Mouse (Mus musculus) lung, embryonic 16.5 days (tissue): ENCODE measurements around the gene Nup153. TPM values are rescaled to one million over a fixed set of nuclear protein-coding genes. Genes with fewer than 3 reads are reported as not detected.
A peak's percentile ranks its signal among the peaks of the same experiment; 100 is the strongest.

ENCODE experiments used
- ATAC-seq: fragments of 200-750 bp; cut with Nextera tagmentation; 2 replicates; pipeline ENCODE4 v1.8.0; 2017; ENCODE audit warnings: low read depth, mild to moderate bottlenecking, moderate library complexity
- H3K27ac ChIP-seq: fragments of 300-500 bp; sonication (generic); 2 replicates; pipeline ENCODE4 v1.5.1; 2014; ENCODE audit warnings: mild to moderate bottlenecking, control low read depth, low read length
- H3K27me3 ChIP-seq: fragments of 300-500 bp; sonication (generic); 2 replicates; pipeline ENCODE4 v1.6.1; 2014; ENCODE audit warnings: low read depth, low read length, mixed read lengths; ENCODE audit not compliant: control insufficient read depth, insufficient read depth
- H3K36me3 ChIP-seq: fragments of 300-500 bp; sonication (generic); 2 replicates; pipeline ENCODE4 v1.6.1; 2014; ENCODE audit warnings: low read length; ENCODE audit not compliant: control insufficient read depth, insufficient read depth
- H3K4me1 ChIP-seq: fragments of 300-500 bp; sonication (generic); replicated peaks from 2 replicates; pipeline ENCODE4 v1.6.1; 2014; ENCODE audit warnings: low read length, mixed read lengths; ENCODE audit not compliant: control insufficient read depth, insufficient read depth
- H3K4me2 ChIP-seq: fragments of 300-500 bp; sonication (generic); 2 replicates; pipeline ENCODE4 v1.6.1; 2014; ENCODE audit warnings: low read depth, low read length, control low read depth
- H3K4me3 ChIP-seq: fragments of 300-500 bp; sonication (generic); 2 replicates; pipeline ENCODE4 v1.5.1; 2014; ENCODE audit warnings: mild to moderate bottlenecking, low read length, control low read depth
- H3K9ac ChIP-seq: fragments of 300-500 bp; sonication (generic); 2 replicates; pipeline ENCODE4 v1.6.1; 2014; ENCODE audit warnings: low read length, control low read depth
- H3K9me3 ChIP-seq: fragments of 300-500 bp; sonication (generic); 2 replicates; pipeline ENCODE4 v1.6.1; 2016; ENCODE audit warnings: low read length; ENCODE audit not compliant: control insufficient read depth
- WGBS: fragments of 180-500 bp; shearing (Covaris S2); extraction: QIAGEN DNeasy Blood & Tissue Kit; methylation state at CpG from one replicate; pipeline ENCODE4 v1.1.7; 2014; 5-methylcytosine and 5-hydroxymethylcytosine counted together
- polyA plus RNA-seq: library from polyadenylated mRNA; unstranded; fragments of >200 nt; fragmentation: Nextera tagmentation; extraction: Ambion mirVana; gene quantifications from 2 replicates; pipeline ENCODE4 v1.2.1, GENCODE M21; 2015

Nup153 gene
- polyA plus RNA-seq, 1 experiment from 2014 or later: 20.6 TPM

DNA sequence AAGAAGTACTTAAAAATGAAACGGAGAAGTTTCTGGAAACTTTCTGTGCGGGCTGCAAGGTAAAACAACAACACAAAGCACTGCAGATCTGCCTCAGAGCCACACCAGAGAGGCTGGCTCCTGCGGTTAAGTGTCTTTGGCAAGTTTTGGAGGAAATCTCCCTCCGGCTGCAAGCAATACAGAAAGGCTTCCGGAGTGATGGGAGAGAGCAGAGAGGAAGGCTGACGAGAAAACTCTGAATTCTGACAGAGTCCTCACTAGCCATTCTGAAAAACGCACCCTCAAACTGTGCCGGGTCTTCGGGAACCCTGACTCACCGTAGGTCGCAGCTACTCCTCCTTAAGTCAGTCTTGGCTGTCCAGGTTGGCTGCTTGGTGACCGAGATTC lies 8.7 kb upstream of the Nup153 start:
- peaks cover 5% of the 10 kb centered on the region; the same call in 1 of the 2 replicates for H3K4me1 ChIP-seq
- peak overlapping the region; percentile 37 for H3K27ac ChIP-seq
- H3K9ac ChIP-seq: peak overlapping the region; percentile 62
- H3K4me2 ChIP-seq: peak overlapping the region; percentile 91
- peak; percentile 48; the same call in 1 of the 2 replicates for ATAC-seq
- no peaks in the 10 kb centered on the region for H3K9me3 ChIP-seq
- H3K4me3 ChIP-seq: peak overlapping the region; percentile 57
- no peaks in the 10 kb centered on the region for H3K27me3 ChIP-seq
- no peaks in the 10 kb centered on the region for H3K36me3 ChIP-seq
- under 1% methylated on average over 12 of the region's 12 CpGs for WGBS

DNA sequence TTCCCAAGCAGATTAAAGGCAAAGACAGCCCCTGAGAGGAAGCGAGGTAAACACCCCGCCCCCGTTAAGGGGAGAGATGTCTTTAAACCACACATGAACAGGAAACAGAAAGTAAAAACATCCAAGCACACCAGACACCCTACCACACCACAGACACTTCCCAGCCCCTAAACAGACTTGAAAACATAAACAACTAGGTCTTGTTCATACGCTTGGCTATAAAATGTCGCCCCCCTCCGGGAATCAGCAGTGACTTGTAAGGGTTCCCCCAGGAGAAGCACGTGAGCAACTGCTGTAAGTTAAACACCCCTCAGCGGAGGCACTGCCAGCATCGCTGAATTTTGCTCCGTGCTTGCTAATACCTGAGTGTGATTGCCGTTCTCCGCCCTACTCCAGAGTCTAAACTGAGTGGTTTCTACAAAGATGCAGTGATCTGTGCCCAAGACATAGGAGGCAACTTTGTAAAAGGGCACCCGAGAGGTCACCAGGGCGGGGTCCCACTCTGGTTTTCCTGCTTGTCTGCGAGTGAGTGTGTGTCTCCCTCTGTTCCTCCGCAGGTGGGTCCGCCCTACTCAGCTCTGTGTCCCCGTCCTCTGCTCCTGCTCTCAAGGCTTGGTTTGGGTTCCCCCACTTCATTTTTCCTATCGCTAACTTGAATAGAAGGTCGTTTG lies 8.2 kb upstream of the Nup153 start:
- Histone ChIP-seq H3K4me2 (peak overlapping the region; percentile 91), H3K4me3 (peak overlapping the region; percentile 57), H3K36me3 (no peaks in the 10 kb centered on the region), H3K27ac (peak overlapping the region; percentile 37), H3K9me3 (no peaks in the 10 kb centered on the region), H3K4me1 (peaks cover 5% of the 10 kb centered on the region; the same call in 1 of the 2 replicates), H3K9ac (peak overlapping the region; percentile 62), H3K27me3 (no peaks in the 10 kb centered on the region)
- peak; percentile 79 for ATAC-seq
- 1% methylated on average over 20 of the region's 20 CpGs for WGBS

- Histone ChIP-seq H3K4me1 (peaks cover 5% of the 10 kb centered on the region; the same call in 1 of the 2 replicates), H3K9me3 (no peaks in the 10 kb centered on the region), H3K27ac (peak overlapping the region; percentile 23; the same call in 1 of the 2 replicates), H3K27me3 (no peaks in the 10 kb centered on the region), H3K4me3 (peak overlapping the region; percentile 57), H3K9ac (peak overlapping the region; percentile 62), H3K36me3 (no peaks in the 10 kb centered on the region), H3K4me2 (peak overlapping the region; percentile 91)
- 27% methylated on average over 11 of the region's 11 CpGs for WGBS
- ATAC-seq: no peak
These were observed 7.6 kb upstream of the Nup153 start for GRCm38 (mm10) chr13:46735219-46735807.

GRCm38 (mm10) chr13:46729998-46730397 lies 2.3 kb upstream of the Nup153 start:
- no peak for ATAC-seq

GRCm38 (mm10) chr13:46728411-46728810 lies 671 bp upstream of the Nup153 start:
- no peaks in the 10 kb centered on the region for H3K36me3 ChIP-seq
- H3K4me1 ChIP-seq: peaks cover 16% of the 10 kb centered on the region
- ATAC-seq: 0 out of 2 replicates have a peak, but pooled peaks have one; percentile 0
- WGBS: 25% methylated on average over 5 of the region's 5 CpGs
- peak overlapping the region; percentile 57 for H3K27ac ChIP-seq
- peak overlapping the region; percentile 61 for H3K4me2 ChIP-seq
- H3K27me3 ChIP-seq: no peaks in the 10 kb centered on the region
- H3K9ac ChIP-seq: peak overlapping the region; percentile 71
- H3K9me3 ChIP-seq: no peaks in the 10 kb centered on the region
- H3K4me3 ChIP-seq: peak overlapping the region; percentile 99

More at GRCm38 (mm10) chr13:46729998-46730397, 2.3 kb upstream of the Nup153 start:
- Histone ChIP-seq H3K36me3 (no peaks in the 10 kb centered on the region), H3K4me3 (no peak overlapping the region), H3K4me1 (peaks cover 8% of the 10 kb centered on the region), H3K27me3 (no peaks in the 10 kb centered on the region), H3K9me3 (no peaks in the 10 kb centered on the region), H3K4me2 (no peak overlapping the region), H3K27ac (no peak overlapping the region), H3K9ac (no peak overlapping the region)
- 67% methylated on average over 2 of the region's 2 CpGs for WGBS

DNA sequence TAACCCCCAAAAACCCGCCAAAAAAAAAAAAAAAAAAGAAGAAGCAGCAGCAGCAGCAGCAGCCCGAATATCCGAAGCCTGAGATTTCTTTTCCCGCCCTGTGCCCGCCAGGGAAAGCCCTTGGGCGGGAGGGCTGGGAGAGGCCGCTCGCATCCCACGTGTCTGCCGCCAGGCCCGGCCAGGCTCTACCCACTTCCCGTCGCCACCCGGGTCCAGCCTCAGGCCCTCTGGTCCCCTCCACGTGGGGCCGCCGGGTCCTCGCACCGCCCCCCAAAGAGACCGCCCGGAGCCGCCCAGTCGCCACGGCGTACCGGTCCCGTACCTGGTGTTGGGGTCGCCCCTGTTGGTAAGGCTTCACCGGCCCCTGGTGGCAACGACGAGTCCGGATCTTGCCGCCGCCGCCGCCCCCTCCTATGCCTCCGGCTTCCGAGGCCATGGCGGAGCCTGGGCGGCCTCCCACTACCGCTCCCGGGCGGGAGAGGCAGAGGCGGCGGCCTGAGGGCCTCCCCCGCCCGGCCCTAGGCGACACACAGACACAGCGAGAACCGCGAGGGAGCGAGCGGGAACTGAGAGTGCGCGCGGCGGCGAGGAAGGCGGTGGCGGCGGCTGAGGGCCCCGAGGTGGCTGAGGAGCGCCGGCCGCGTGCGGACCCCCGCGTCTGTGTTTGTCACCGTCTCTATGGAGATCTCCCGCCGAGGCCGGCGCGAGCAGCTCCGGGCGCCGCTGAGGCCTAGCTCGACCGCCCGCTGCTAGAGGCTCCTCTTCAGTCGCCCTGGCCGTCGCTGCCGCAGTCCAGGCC lies 503 bp downstream of the Nup153 start:
- H3K4me1 ChIP-seq: peaks cover 16% of the 10 kb centered on the region
- peak overlapping the region; percentile 94 for H3K9ac ChIP-seq
- WGBS: 0% methylated on average over 65 of the region's 85 CpGs
- ATAC-seq: peak; percentile 81
- H3K36me3 ChIP-seq: no peaks in the 10 kb centered on the region
- H3K4me2 ChIP-seq: peak overlapping the region; percentile 80
- peak overlapping the region; percentile 97 for H3K27ac ChIP-seq
- no peaks in the 10 kb centered on the region for H3K9me3 ChIP-seq
- no peaks in the 10 kb centered on the region for H3K27me3 ChIP-seq
- H3K4me3 ChIP-seq: peak overlapping the region; percentile 99

GRCm38 (mm10) chr13:46726288-46727037 lies 1.3 kb downstream of the Nup153 start:
- H3K4me2 ChIP-seq: peak overlapping the region; percentile 80
- H3K27ac ChIP-seq: peak overlapping the region; percentile 97
- no peaks in the 10 kb centered on the region for H3K9me3 ChIP-seq
- peak overlapping the region; percentile 99 for H3K4me3 ChIP-seq
- peaks cover 21% of the 10 kb centered on the region for H3K4me1 ChIP-seq
- H3K9ac ChIP-seq: peak overlapping the region; percentile 94
- H3K36me3 ChIP-seq: no peaks in the 10 kb centered on the region
- no peaks in the 10 kb centered on the region for H3K27me3 ChIP-seq
- WGBS: under 1% methylated on average over 30 of the region's 30 CpGs
- ATAC-seq: no peak

GRCm38 (mm10) chr13:46725227-46725626 lies 2.5 kb downstream of the Nup153 start:
- Histone ChIP-seq H3K4me1 (peaks cover 21% of the 10 kb centered on the region), H3K27ac (no peak overlapping the region), H3K4me3 (peak overlapping the region; percentile 27), H3K9me3 (no peaks in the 10 kb centered on the region), H3K9ac (peak overlapping the region; percentile 32; the same call in 1 of the 2 replicates), H3K36me3 (no peaks in the 10 kb centered on the region), H3K4me2 (peak overlapping the region; percentile 39), H3K27me3 (no peaks in the 10 kb centered on the region)
- no peak for ATAC-seq
- WGBS: 21% methylated on average over 2 of the region's 2 CpGs
